Mouse (Mus musculus) hematopoietic stem cell, adult 5-6 weeks (primary cell): Measurements from ENCODE around the gene Sec23b. TPM values are rescaled to one million over a fixed set of nuclear protein-coding genes. Genes with fewer than 3 reads are reported as not detected.

Experiments
- ATAC-seq, 2 experiments: fragments of 125-278 bp in 1 of 2; replicated peaks in 1 of 2; 2 replicates each; pipeline ENCODE4 v1.8.0; 2016 to 2017; ENCODE audit warnings: inconsistent platforms in 2 of 2, mild to moderate bottlenecking in 2 of 2, moderate number of reproducible peaks in 2 of 2, low read depth in 1 of 2, moderate TSS enrichment in 1 of 2; ENCODE audit not compliant: low FRiP score in 2 of 2, poor library complexity in 2 of 2, severe bottlenecking in 2 of 2, insufficient read depth in 1 of 2, low TSS enrichment in 1 of 2
- total RNA-seq: library from RNA; stranded (forward); fragments of 172-1452, 232-1000 nt; gene quantifications from 2 replicates; pipeline ENCODE4 v1.2.3, GENCODE M21; 2017

Gene Sec23b
- total RNA-seq, 1 experiment from 2014 or later, result 82.8 TPM

DNA sequence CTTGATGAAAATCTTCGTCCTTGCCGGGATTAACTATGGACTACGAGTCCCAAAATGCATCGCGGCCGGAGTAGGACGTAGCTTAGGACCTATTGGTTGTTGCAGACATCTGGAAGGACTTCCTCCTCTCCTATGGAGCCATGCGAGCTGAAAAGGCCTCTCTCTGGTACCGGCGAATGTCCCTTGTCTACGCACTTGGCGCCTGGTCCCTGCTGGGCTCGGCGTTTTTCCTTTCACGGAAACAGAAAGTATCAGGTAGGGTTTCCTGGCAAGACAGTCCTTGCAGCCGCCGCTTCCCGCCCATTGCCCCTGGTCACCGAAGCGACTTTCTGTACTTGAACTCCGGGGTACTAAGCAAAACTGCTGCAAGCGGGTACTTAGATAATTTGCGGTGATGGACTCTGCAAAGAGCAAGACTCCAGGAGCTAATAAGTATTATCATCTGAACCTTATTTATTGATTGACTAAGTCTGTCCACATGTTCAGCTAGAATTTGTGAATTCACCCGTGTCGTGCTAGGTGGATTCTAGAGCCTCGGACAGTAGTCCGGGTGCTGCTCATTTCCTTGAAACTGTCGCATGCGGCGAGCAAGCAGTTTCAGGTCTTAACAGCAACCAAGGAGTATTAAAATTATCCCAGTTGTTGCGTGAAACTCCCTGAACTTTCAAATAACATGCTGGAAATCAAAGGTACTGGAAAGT, 38.1 kb downstream of the Sec23b start, which contains the start of gene Smim26:
Gene Smim26, plus strand, starts transcription at position 104 of the 701 bp plus-strand sequence.
- peak; percentile 99 to 100 for ATAC-seq

DNA sequence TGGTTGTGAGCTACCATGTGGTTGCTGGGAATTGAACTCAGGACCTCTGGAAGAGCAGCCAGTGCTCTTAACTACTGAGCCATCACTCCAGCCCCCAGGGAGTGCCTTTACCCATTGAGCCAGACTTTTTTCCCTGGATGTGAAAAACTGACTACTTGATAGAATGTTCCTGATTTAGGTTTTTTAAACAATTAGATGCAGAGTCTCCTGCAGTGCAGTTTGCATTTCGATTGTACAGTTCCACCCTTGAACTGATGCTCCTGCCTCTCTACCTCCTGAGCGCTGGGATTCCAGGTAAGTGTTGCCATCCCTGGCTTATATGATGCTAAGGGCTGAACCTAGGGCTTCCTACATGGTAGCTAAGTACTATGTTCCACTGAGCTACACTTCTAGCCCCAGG, 42.0 kb downstream of the Sec23b start:
- no peak for ATAC-seq

DNA sequence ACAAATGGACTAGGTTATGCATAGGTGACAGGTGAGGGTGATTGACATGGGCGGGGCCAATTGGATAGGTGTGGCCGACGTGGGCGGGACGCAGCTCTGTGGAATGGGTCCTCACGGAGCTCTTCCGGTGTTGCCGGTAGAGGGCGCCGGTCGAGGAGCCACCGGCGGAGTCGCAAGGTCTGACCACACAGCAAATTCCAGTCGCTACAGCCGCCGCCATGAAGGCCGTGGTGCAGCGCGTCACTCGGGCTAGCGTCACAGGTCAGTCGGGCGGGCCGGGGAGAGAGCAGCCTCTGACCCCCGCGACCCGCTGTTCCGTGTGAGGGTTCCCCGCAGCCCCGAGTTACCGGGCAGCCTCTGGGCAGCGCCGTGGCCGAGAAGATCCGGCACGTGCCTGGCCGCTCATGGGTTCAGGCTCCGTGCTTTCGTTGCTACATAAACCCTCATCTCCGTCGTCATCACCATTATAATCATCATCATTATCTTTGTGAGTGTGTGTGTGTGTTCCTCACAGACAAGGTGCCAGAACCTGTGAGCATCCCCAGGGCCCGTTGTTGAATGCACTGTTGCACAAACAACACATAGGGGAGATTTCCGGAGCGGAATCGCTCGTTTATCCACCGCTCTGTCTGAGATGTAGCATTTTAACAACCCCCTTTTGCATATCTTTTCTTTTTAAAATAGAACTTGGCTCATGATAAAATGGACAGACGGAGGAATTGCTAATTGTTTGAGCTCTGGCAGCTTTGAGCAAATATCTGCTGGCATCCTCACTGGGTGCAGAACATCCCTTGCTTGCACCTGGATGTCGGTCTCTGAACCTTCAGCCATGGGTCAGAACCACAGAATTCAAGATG, 44.0 kb downstream of the Sec23b start, which contains the start of gene Dtd1:
Gene Dtd1, plus strand, starts transcription at position 67 of the 857 bp plus-strand sequence.
- peak; percentile 98 to 99 for ATAC-seq

DNA sequence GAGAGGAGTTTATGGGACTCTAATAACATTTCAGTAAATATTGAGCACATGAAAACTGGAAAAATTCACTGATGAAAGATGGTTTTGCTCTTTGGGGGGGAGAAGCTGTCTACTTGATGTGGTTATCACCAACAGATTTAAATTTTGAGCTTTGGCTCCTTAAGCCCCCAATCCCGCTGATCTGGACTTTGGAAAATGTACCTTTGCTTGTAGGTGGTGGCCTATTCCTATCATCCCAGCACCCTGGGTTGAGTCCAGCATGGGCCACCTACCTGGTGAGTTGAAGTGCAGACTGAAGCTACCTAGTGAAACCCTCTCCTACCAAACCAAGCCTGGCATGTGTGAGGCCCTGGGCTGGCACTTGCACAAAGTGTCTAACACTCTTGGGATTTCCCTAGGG, 45.5 kb downstream of the Sec23b start:
- ATAC-seq, result no peak

DNA sequence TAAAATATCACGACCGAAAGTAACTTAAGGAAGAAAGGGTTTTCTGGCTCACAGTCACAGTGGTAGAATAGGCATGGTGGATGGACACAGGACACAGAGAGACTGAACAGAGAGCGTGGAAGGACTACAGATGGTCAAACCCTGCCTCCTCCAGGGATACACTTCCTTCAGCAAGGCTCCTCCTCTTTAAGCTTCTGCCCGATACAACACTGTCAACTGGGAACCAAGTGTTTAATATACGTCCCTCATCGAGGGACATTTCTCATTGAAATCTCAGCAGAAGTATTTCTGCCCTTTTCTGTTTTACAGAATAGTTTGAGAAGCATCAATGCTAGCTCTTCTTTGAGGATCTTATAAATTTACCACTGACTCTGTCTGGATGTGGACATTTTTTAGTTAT, 57.9 kb downstream of the Sec23b start:
- ATAC-seq, result no peak

DNA sequence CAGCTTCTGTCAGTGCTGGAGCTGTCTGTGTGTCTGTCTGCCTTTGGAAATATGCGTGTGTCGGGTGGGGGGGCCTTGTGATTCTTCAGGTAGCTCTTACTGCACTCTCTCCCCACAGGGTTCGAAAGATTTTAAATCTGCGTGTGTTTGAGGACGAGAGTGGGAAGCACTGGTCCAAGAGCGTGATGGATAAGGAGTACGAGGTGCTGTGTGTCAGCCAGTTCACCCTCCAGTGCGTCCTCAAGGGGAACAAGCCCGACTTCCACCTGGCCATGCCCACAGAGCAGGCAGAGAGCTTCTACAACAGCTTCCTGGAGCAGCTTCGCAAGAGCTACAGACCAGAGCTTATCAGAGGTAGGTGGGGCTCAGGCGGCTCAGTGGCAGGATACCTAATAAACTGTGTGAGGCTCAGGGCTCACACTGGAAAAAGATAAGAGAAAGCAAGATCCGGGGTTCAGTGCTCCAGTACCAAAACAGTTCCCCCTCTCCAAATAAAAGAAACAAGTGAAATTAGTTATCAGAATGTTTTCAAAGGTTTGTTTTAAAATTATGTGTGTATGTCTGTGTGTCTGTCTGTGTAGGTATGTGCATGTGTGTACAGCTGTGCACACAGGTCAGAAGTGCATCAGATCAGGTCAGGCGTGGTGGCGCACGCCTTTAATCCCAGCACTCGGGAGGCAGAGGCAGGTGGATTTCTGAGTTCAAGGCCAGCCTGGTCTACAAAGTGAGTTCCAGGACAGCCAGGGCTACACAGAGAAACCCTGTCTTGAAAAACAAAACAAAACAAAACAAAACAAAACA, 61.2 kb downstream of the Sec23b start:
- ATAC-seq, result no peak

DNA sequence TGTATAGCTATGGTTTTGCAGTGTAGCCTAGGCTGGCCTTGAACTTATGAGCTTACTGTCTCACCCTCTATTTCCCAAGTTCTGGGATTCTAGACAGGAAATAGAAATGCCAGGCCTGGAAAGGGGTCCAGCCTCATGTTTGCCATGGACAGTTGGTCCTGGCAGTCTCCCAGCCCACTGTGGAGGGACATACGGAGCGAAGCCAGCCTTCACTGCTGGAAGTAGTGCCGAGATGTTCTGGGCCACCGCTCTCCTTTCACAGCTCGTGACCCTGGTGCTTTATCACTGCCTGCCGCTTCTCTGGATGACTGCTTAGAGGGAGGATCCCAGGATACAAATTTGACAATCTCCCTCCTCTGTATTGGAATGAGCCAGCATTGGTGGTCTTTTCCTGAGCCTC, 65.5 kb downstream of the Sec23b start:
- no peak for ATAC-seq

DNA sequence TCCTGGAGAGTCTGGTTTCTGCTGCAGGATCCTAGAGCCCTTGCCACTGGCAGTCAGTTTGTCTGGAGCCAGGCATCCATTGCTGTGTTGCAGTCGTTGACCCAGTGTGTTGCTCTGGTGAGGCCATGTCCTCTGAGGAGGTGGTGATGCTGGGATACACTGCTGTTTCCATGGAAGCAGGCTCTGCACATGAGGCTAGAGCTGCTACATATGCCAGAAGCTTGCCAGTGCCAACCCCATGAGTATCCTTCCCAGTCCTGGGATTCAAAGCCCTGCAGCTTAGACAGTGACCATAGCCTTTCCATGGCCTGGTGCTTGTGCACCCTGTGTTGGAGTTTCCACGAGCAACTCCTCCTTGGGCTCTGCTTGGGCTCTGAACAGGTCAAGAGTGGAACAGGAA, 77.5 kb downstream of the Sec23b start:
- ATAC-seq, result no peak

DNA sequence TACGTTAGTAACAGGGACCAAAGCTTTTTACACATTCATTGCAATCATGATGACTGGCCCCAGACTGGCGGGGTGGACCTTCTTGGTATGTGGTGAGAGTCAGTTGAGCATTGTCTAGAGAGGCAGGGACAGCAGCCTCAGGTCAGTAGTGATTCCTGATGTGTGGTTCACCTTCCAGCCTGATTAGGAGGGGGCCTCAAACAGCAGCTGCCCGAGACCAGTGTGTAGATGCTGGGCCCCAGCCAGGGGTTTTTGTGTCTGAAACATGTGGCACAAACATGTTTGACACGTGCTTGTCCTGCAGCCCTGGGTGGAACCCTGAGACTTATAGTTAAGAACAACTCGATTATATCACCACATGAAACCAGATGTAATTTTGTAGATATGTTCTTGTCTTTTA, 78.2 kb downstream of the Sec23b start:
- no peak for ATAC-seq

DNA sequence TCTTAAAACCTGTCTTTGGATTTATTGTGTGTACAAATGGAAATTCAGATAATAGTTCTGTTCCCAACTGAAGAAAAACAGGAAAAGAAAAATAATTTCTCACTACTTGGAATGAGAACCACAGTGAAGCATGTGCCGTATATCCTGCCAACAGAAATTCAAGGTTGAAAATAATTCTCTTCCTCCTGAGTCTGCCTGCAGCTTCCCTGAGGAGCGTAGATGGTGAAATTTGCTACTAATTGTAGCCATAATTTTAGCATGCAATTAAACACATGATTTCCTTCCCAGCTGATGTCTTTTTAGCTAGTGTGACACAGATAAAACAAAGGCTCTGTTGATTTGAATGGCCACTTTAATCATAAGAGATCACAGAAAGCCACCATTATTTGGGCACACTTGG, 78.7 kb downstream of the Sec23b start:
- no peak for ATAC-seq

DNA sequence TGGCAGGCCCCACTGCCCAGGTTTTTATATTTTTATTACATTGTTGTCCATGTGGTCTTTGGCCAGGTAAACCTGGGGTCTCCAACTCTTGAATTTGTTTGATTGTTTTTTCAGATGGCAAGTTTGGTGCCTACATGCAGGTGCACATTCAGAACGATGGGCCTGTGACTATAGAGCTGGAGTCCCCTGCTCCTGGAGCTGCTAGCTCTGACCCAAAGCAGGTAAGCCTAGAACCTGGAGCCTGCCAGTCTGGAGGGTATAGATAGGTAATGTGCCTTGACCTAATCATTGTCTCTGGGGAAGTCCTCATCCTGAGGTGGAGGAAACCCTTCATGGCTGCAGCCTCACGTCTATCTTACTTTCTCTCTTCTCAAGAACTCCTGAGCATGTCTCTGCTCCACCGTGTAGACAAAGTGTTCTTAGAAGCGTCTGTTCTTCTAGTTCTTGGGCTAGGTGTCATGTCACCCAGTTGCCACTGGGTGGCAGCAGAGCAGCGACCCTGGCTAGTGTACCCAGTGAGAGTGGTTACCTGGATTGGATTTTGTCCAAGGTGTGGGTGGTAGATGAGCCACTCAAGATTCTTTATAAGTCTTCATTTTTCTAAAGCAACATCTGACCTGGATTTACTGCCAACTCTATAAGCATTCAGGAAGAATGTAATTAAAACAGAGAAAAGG, 79.8 kb downstream of the Sec23b start:
- peak; percentile 80 to 92 for ATAC-seq

DNA sequence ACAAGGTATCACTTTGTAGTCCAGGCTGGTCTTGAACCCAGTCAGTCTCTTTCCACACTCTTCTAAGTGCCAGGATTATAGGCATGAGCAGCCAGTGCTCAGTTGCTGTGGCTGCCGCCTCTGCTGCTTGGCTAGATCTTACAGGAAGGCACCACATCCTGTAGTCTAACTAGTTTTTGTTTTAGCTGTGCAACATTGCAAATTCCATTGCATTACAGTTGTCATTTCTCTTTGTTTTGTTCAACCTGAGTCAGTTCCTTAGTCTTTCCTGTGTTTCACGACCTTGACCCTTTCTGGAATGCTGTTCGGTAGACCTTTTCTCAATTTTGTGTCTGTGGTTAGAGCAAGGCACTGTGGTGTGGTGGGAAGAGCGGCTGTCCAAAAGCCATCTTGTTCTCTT, 81.2 kb downstream of the Sec23b start:
- peak in 1 of 2 experiments; percentile 18; a peak in 1 of 4 replicates for ATAC-seq

DNA sequence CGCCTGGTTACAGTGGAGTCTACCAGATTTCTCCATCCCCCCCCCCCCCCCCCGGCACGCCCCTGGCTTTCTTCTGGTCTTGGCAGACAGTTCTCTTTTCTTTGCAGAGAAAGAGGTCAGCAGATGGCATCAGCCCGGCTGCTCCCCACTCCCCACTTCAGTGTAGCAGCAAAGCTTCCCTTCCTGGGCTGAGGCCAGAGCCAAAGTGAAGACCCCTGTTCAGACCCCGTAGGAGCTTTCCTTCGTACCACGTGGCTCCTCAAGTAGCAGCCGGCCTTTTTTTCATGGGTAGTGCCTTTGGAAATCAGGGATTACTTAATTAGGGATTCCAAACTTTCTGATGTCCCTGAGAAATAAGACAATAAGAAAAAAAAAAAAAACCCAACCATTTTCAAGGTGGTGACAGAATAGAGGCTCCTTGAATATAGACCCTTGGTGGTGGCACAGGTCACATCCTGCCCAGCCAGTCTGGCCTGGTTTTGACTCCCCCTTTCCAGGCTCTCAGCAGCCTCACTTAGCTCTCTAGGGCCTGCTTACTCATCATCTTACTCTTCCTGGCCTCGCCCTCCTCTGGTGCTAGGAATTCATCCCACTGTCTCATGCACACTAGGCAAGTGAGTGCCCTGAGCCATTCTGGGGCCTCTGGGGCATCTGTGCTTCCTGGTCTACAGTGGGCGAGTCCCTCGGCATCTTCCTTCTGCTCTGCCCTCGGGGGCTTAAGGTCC, 81.8 kb downstream of the Sec23b start:
- no peak for ATAC-seq

DNA sequence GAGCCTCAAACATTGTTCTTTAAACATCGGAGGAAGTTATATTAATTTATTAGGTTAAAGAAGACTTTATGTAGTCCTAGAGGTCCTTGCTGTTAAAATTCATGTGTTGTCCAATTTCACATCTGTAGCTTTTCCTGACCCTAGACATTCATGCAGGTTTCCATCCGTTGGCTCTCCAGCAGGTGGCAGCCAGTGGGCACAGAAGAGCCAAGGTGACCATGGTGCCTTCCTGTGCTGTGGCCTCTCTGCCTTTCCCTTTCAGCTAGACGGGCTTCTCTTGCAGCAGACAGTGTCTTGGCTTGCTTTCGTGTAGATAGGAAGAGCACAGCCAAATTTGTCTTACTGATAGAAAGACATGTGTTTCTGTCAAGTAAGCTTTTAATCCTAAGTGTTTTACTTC, 82.7 kb downstream of the Sec23b start:
- ATAC-seq, result no peak

DNA sequence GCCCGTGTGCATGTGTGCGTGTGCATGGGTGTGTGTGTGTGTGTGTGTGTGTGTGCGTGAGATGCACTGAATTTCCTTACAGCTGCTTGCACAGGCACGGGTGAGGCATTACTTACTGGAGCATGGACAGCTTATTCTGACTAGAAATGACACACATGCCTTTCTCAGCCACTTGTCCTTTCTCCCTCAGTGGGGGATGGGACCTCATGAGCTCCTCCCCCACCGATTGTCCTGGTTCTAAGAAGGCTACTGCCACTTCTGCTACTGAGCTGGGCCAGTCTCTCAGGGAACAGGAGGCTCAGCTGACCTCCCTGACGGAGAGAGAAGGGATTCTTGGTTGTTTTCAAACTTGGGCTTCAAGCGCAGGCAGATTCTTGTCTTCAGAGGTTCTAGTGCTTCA, 84.1 kb downstream of the Sec23b start:
- no peak for ATAC-seq
